Mouse (Mus musculus): ENCODE results near the gene Gtf2f2. TPM values are rescaled to one million over a fixed set of nuclear protein-coding genes. Genes with fewer than 3 reads are reported as not detected.

The Gtf2f2 gene
- polyA plus RNA-seq, 1 experiment from 2014 or later = 39.2 TPM

- H3K36me3 ChIP-seq (ENCODE audit: control insufficient read depth, insufficient read depth, low read length) = no peaks in the 10 kb centered on the region
- H3K9me3 ChIP-seq (replicated peaks; ENCODE audit: control insufficient read depth, low read length, poor library complexity, severe bottlenecking) = no peaks in the 10 kb centered on the region
- WGBS = 87% methylated on average over 2 of the region's 2 CpGs
- peaks cover 6% of the 10 kb centered on the region; the same call in 1 of the 2 replicates for H3K4me1 ChIP-seq (ENCODE audit: control insufficient read depth, insufficient read depth, low read length)
- no peak overlapping the region for H3K4me2 ChIP-seq (ENCODE audit: low read length)
- H3K27ac ChIP-seq (ENCODE audit: low read length) = no peak overlapping the region
- no peaks in the 10 kb centered on the region for H3K27me3 ChIP-seq (ENCODE audit: control insufficient read depth, insufficient read depth, low read depth, low read length)
- no peak overlapping the region for H3K4me3 ChIP-seq (ENCODE audit: low read depth, low read length)
- no peak overlapping the region for H3K9ac ChIP-seq (ENCODE audit: low read depth, low read length)
- ATAC-seq = no peak
Measured at GRCm38 (mm10) chr14:75859619-75860018, 151.0 kb downstream of the Gtf2f2 start.

DNA sequence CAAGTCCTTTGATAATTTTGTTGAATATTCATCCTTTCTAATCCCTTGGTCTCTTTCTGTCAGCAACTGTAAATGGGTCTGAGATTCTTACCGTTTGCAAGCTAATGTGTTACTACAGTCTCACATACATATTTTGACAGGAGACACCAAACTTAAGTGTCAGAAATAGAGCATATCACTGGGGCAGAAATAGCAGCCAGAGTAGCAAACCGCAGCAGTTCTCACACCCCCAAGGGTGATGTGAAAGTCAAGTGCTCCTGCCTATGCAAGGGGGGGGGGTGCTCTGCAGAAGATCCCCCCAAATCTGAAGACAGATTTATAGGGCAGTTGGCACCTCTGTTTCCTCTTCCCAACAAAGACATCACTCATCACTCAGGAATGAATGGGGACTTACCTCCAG lies 152.5 kb downstream of the Gtf2f2 start:
- no peaks in the 10 kb centered on the region for H3K9me3 ChIP-seq (replicated peaks; ENCODE audit: control insufficient read depth, low read length, poor library complexity, severe bottlenecking)
- no peaks in the 10 kb centered on the region for H3K4me1 ChIP-seq (ENCODE audit: control insufficient read depth, insufficient read depth, low read length)
- 71% methylated on average over 2 of the region's 2 CpGs for WGBS
- no peak overlapping the region for H3K27ac ChIP-seq (ENCODE audit: low read length)
- no peaks in the 10 kb centered on the region for H3K27me3 ChIP-seq (ENCODE audit: control insufficient read depth, insufficient read depth, low read depth, low read length)
- H3K4me3 ChIP-seq (ENCODE audit: low read depth, low read length) = no peak overlapping the region
- no peaks in the 10 kb centered on the region for H3K36me3 ChIP-seq (ENCODE audit: control insufficient read depth, insufficient read depth, low read length)
- no peak overlapping the region for H3K4me2 ChIP-seq (ENCODE audit: low read length)
- no peak for ATAC-seq
- H3K9ac ChIP-seq (ENCODE audit: low read depth, low read length) = no peak overlapping the region

DNA sequence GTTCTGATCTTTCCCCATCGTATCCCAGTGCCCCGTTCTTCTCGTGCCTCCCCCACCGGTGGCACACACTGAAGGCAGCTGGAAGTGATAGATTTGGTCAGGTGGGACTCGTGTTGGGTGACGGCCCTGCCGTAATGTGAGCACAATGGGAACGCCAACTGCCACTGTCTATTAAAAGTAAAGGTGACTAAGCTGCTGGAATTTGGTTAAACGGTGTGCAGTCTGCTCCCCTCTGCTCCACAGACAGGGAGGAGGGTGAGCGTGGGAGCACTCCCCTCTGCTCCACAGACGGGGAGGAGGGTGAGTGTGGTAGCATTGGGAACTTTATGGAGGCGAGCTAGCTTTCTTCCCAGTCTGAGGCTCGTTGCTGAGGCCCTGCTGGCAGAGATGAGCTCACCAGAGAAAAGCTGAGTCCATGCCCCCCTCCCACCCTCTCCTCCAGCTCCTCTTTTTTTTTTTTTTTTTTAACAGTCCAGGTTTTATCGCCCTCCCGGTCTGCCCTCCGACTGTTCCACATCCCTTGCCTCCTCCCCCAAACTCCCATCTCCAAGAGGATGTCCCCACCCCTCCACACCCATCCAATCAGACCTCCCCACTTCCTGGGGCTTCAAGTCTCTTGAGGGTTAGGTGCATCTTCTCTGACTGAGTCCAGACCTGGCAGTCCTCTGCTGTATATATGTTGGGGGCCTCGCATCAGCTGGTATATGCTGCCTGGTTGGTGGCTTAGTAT lies 155.2 kb downstream of the Gtf2f2 start:
- H3K9me3 ChIP-seq (replicated peaks; ENCODE audit: control insufficient read depth, low read length, poor library complexity, severe bottlenecking) = no peaks in the 10 kb centered on the region
- no peak overlapping the region for H3K9ac ChIP-seq (ENCODE audit: low read depth, low read length)
- 64% methylated on average over 17 of the region's 17 CpGs for WGBS
- no peak for ATAC-seq
- H3K4me1 ChIP-seq (ENCODE audit: control insufficient read depth, insufficient read depth, low read length) = no peaks in the 10 kb centered on the region
- H3K27ac ChIP-seq (ENCODE audit: low read length) = no peak overlapping the region
- H3K27me3 ChIP-seq (ENCODE audit: control insufficient read depth, insufficient read depth, low read depth, low read length) = no peaks in the 10 kb centered on the region
- H3K36me3 ChIP-seq (ENCODE audit: control insufficient read depth, insufficient read depth, low read length) = peaks cover 8% of the 10 kb centered on the region
- no peak overlapping the region for H3K4me2 ChIP-seq (ENCODE audit: low read length)
- no peak overlapping the region for H3K4me3 ChIP-seq (ENCODE audit: low read depth, low read length)

DNA sequence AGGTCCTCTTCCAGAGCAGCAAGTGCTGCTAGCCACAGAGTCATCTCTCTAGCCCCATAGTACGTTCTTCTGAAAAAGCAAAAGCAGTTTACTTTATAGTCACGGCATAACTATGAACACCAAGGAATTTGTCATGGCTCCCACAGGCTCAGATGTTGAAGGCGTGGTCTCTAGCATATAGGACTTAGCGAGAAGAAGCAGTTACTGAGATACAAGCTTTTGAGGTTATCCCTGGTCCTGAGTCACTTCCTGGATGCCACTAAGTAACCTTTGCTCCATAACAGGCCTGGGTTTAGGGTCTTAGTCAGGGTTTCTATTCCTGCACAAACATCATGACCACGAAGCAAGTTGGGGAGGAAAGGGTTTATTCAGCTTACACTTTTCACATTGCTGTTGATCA lies 158.6 kb downstream of the Gtf2f2 start:
- Histone ChIP-seq H3K27ac (ENCODE audit: low read length) (no peak overlapping the region), H3K36me3 (ENCODE audit: control insufficient read depth, insufficient read depth, low read length) (peaks cover 36% of the 10 kb centered on the region), H3K4me1 (ENCODE audit: control insufficient read depth, insufficient read depth, low read length) (peaks cover 12% of the 10 kb centered on the region), H3K9ac (ENCODE audit: low read depth, low read length) (no peak overlapping the region), H3K4me2 (ENCODE audit: low read length) (no peak overlapping the region), H3K9me3 (replicated peaks; ENCODE audit: control insufficient read depth, low read length, poor library complexity, severe bottlenecking) (no peaks in the 10 kb centered on the region), H3K4me3 (ENCODE audit: low read depth, low read length) (no peak overlapping the region), H3K27me3 (ENCODE audit: control insufficient read depth, insufficient read depth, low read depth, low read length) (no peaks in the 10 kb centered on the region)
- WGBS = 94% methylated on average over 5 of the region's 5 CpGs
- no peak for ATAC-seq

DNA sequence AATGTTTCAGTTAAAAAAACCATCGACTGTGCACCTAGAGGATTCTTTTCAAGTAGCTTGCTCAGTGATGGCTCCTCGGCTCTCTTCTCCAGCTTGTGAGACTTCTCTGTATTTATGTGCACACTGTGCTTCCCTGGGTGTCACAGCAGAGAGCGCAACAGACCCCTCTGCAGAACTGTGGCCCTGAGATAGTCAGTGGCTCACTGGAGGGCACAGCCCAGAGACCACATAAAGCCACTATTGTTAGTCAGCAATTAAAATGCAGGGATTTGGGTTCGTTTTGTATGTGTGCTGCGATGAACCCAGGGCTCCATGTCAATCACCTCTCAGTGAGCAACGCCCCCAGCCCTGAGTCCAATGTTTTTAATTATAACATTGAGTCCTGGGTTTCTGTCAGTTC lies 159.8 kb downstream of the Gtf2f2 start:
- ATAC-seq = no peak
- no peaks in the 10 kb centered on the region for H3K27me3 ChIP-seq (ENCODE audit: control insufficient read depth, insufficient read depth, low read depth, low read length)
- peaks cover 21% of the 10 kb centered on the region for H3K4me1 ChIP-seq (ENCODE audit: control insufficient read depth, insufficient read depth, low read length)
- H3K36me3 ChIP-seq (ENCODE audit: control insufficient read depth, insufficient read depth, low read length) = peaks cover 39% of the 10 kb centered on the region
- H3K9me3 ChIP-seq (replicated peaks; ENCODE audit: control insufficient read depth, low read length, poor library complexity, severe bottlenecking) = no peaks in the 10 kb centered on the region
- no peak overlapping the region for H3K4me2 ChIP-seq (ENCODE audit: low read length)
- no peak overlapping the region for H3K27ac ChIP-seq (ENCODE audit: low read length)
- no peak overlapping the region for H3K9ac ChIP-seq (ENCODE audit: low read depth, low read length)
- no peak overlapping the region for H3K4me3 ChIP-seq (ENCODE audit: low read depth, low read length)
- 30% methylated on average over 6 of the region's 6 CpGs for WGBS

- H3K9ac ChIP-seq (ENCODE audit: low read depth, low read length) = no peak overlapping the region
- no peaks in the 10 kb centered on the region for H3K27me3 ChIP-seq (ENCODE audit: control insufficient read depth, insufficient read depth, low read depth, low read length)
- peaks cover 39% of the 10 kb centered on the region for H3K36me3 ChIP-seq (ENCODE audit: control insufficient read depth, insufficient read depth, low read length)
- H3K4me2 ChIP-seq (ENCODE audit: low read length) = no peak overlapping the region
- H3K4me1 ChIP-seq (ENCODE audit: control insufficient read depth, insufficient read depth, low read length) = peaks cover 21% of the 10 kb centered on the region
- H3K9me3 ChIP-seq (replicated peaks; ENCODE audit: control insufficient read depth, low read length, poor library complexity, severe bottlenecking) = no peaks in the 10 kb centered on the region
- ATAC-seq = no peak
- H3K4me3 ChIP-seq (ENCODE audit: low read depth, low read length) = no peak overlapping the region
- no peak overlapping the region for H3K27ac ChIP-seq (ENCODE audit: low read length)
- 89% methylated on average over 6 of the region's 6 CpGs for WGBS
Measured at GRCm38 (mm10) chr14:75849842-75850568, 160.7 kb downstream of the Gtf2f2 start.

DNA sequence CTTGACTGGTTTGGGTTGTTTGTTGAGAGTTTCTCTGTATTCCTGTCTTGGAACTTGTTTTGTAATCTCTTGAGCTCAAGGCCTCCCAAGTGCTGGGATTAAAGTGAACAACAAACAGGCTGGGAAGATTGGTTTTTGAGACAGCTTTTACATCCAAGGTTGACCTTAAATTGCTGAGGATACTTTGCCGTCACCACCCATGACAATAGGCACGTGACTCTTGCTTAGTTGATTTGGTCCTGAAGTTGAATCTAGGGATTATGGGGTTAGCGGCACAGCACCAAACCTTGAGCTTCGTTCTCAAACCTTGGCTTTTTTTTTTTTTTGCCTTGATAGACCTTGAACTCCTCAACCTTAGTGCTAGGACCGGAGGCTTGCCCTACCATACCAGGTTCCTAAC lies 161.4 kb downstream of the Gtf2f2 start:
- WGBS = 76% methylated on average over 5 of the region's 5 CpGs
- Histone ChIP-seq H3K4me1 (ENCODE audit: control insufficient read depth, insufficient read depth, low read length) (peaks cover 21% of the 10 kb centered on the region), H3K27me3 (ENCODE audit: control insufficient read depth, insufficient read depth, low read depth, low read length) (no peaks in the 10 kb centered on the region), H3K9ac (ENCODE audit: low read depth, low read length) (no peak overlapping the region), H3K27ac (ENCODE audit: low read length) (no peak overlapping the region), H3K36me3 (ENCODE audit: control insufficient read depth, insufficient read depth, low read length) (peaks cover 39% of the 10 kb centered on the region), H3K4me2 (ENCODE audit: low read length) (no peak overlapping the region), H3K4me3 (ENCODE audit: low read depth, low read length) (no peak overlapping the region), H3K9me3 (replicated peaks; ENCODE audit: control insufficient read depth, low read length, poor library complexity, severe bottlenecking) (no peaks in the 10 kb centered on the region)
- ATAC-seq = no peak

DNA sequence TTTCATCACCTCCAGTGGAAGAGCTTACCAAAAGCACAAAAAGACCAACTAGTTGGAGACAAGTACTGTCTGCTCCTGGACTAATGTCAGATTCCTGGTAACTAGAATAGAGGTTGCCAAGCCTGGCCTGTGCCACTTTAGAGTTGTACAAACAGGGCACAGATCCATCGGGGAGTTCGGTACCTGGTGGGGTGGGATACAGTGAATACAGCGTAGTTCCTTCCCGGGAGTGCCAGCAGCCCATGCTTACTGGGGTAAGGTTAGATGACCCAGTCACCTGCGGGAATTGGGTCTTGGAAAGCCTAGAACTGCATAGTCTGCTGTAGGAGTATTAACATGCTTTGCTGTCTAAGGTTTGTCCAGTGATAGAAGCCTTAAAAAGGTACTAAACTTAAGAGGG lies 162.2 kb downstream of the Gtf2f2 start:
- H3K27ac ChIP-seq (ENCODE audit: low read length) = no peak overlapping the region
- H3K4me1 ChIP-seq (ENCODE audit: control insufficient read depth, insufficient read depth, low read length) = peaks cover 23% of the 10 kb centered on the region
- no peak overlapping the region for H3K4me3 ChIP-seq (ENCODE audit: low read depth, low read length)
- H3K36me3 ChIP-seq (ENCODE audit: control insufficient read depth, insufficient read depth, low read length) = peaks cover 39% of the 10 kb centered on the region
- no peaks in the 10 kb centered on the region for H3K27me3 ChIP-seq (ENCODE audit: control insufficient read depth, insufficient read depth, low read depth, low read length)
- H3K9me3 ChIP-seq (replicated peaks; ENCODE audit: control insufficient read depth, low read length, poor library complexity, severe bottlenecking) = no peaks in the 10 kb centered on the region
- no peak overlapping the region for H3K9ac ChIP-seq (ENCODE audit: low read depth, low read length)
- WGBS = 93% methylated on average over 5 of the region's 5 CpGs
- no peak overlapping the region for H3K4me2 ChIP-seq (ENCODE audit: low read length)
- ATAC-seq = no peak

- Histone ChIP-seq H3K4me3 (ENCODE audit: low read depth, low read length) (no peak overlapping the region), H3K4me2 (ENCODE audit: low read length) (no peak overlapping the region), H3K36me3 (ENCODE audit: control insufficient read depth, insufficient read depth, low read length) (peaks cover 39% of the 10 kb centered on the region), H3K27ac (ENCODE audit: low read length) (no peak overlapping the region), H3K4me1 (ENCODE audit: control insufficient read depth, insufficient read depth, low read length) (peaks cover 23% of the 10 kb centered on the region), H3K9me3 (replicated peaks; ENCODE audit: control insufficient read depth, low read length, poor library complexity, severe bottlenecking) (no peaks in the 10 kb centered on the region), H3K9ac (ENCODE audit: low read depth, low read length) (no peak overlapping the region), H3K27me3 (ENCODE audit: control insufficient read depth, insufficient read depth, low read depth, low read length) (no peaks in the 10 kb centered on the region)
- WGBS = 89% methylated on average over 4 of the region's 4 CpGs
- ATAC-seq = no peak
Measured at GRCm38 (mm10) chr14:75847669-75848068, 163.0 kb downstream of the Gtf2f2 start.

All from midbrain, embryonic 16.5 days (tissue).